Mouse (Mus musculus): ENCODE results near the gene Unk. TPM values are rescaled to one million over a fixed set of nuclear protein-coding genes. Genes with fewer than 3 reads are reported as not detected.
A peak's percentile ranks its signal among the peaks of the same experiment; 100 is the strongest.

Unk gene
- polyA plus RNA-seq, 1 experiment from 2014 or later, result 8.3 TPM

- TF ChIP-seq EP300 (optimal IDR thresholded peaks at IDR 0.05) (no peak), CTCF (IDR thresholded peaks at IDR 0.05; ENCODE audit: low read depth) (peak; percentile 18; the same call in 1 of the 2 replicates)
- H3K36me3 ChIP-seq (ENCODE audit: control insufficient read depth, insufficient read depth, low read length), result 0 out of 2 replicates have a peak, but pooled peaks cover 2% of the 10 kb centered on the region
- H3K9me3 ChIP-seq (ENCODE audit: control insufficient read depth, low read length), result no peaks in the 10 kb centered on the region
- ATAC-seq (ENCODE audit: low FRiP score, low TSS enrichment), result no peak
- peaks cover 46% of the 10 kb centered on the region for H3K4me1 ChIP-seq (replicated peaks; ENCODE audit: control insufficient read depth, insufficient read depth)
- H3K9ac ChIP-seq (ENCODE audit: low read length), result peak overlapping the region; percentile 59
- 5% methylated on average over 11 of the region's 11 CpGs for WGBS
- peak overlapping the region; percentile 32 for H3K4me2 ChIP-seq (replicated peaks; ENCODE audit: low read depth)
- peak; percentile 63 for DNase-seq (ENCODE audit: low spot score)
- no peak overlapping the region for H3K4me3 ChIP-seq (ENCODE audit: low read depth, low read length)
- H3K27me3 ChIP-seq (ENCODE audit: control insufficient read depth, insufficient read depth, low read length), result no peaks in the 10 kb centered on the region
- H3K27ac ChIP-seq (replicated peaks), result peak overlapping the region; percentile 95
These were observed 71.8 kb downstream of the Unk start for GRCm38 (mm10) chr11:116101931-116102381.

GRCm38 (mm10) chr11:116102472-116102871 is 72.3 kb downstream of the Unk start:
- Histone ChIP-seq H3K36me3 (ENCODE audit: control insufficient read depth, insufficient read depth, low read length) (0 out of 2 replicates have a peak, but pooled peaks cover 2% of the 10 kb centered on the region), H3K4me3 (ENCODE audit: low read depth, low read length) (no peak overlapping the region), H3K27me3 (ENCODE audit: control insufficient read depth, insufficient read depth, low read length) (no peaks in the 10 kb centered on the region), H3K4me2 (replicated peaks; ENCODE audit: low read depth) (peak overlapping the region; percentile 32; the same call in 1 of the 2 replicates), H3K9ac (ENCODE audit: low read length) (peak overlapping the region; percentile 59; the same call in 1 of the 2 replicates), H3K9me3 (ENCODE audit: control insufficient read depth, low read length) (no peaks in the 10 kb centered on the region), H3K27ac (replicated peaks) (peak overlapping the region; percentile 95), H3K4me1 (replicated peaks; ENCODE audit: control insufficient read depth, insufficient read depth) (peaks cover 51% of the 10 kb centered on the region)
- DNase-seq (ENCODE audit: low spot score), result no peak
- TF ChIP-seq CTCF (IDR thresholded peaks at IDR 0.05; ENCODE audit: low read depth), result no peak
- no peak for TF ChIP-seq EP300 (optimal IDR thresholded peaks at IDR 0.05)
- ATAC-seq (ENCODE audit: low FRiP score, low TSS enrichment), result no peak
- WGBS, result 34% methylated on average over 3 of the region's 4 CpGs

- no peaks in the 10 kb centered on the region for H3K27me3 ChIP-seq (ENCODE audit: control insufficient read depth, insufficient read depth, low read length)
- ATAC-seq (ENCODE audit: low FRiP score, low TSS enrichment) (no peak), DNase-seq (ENCODE audit: low spot score) (no peak)
- H3K36me3 ChIP-seq (ENCODE audit: control insufficient read depth, insufficient read depth, low read length), result 0 out of 2 replicates have a peak, but pooled peaks cover 2% of the 10 kb centered on the region
- H3K4me2 ChIP-seq (replicated peaks; ENCODE audit: low read depth), result 0 out of 2 replicates have a peak overlapping the region, but pooled peaks have one; percentile 11
- H3K4me3 ChIP-seq (ENCODE audit: low read depth, low read length), result no peak overlapping the region
- peak overlapping the region; percentile 79 for H3K27ac ChIP-seq (replicated peaks)
- TF ChIP-seq EP300 (optimal IDR thresholded peaks at IDR 0.05) (no peak), CTCF (IDR thresholded peaks at IDR 0.05; ENCODE audit: low read depth) (no peak)
- H3K9me3 ChIP-seq (ENCODE audit: control insufficient read depth, low read length), result no peaks in the 10 kb centered on the region
- 38% methylated on average over 10 of the region's 12 CpGs for WGBS
- no peak overlapping the region for H3K9ac ChIP-seq (ENCODE audit: low read length)
- peaks cover 57% of the 10 kb centered on the region for H3K4me1 ChIP-seq (replicated peaks; ENCODE audit: control insufficient read depth, insufficient read depth)
These were observed 73.5 kb downstream of the Unk start for GRCm38 (mm10) chr11:116103572-116103971.

- DNase-seq (ENCODE audit: low spot score) (peak; percentile 90), ATAC-seq (ENCODE audit: low FRiP score, low TSS enrichment) (peak; percentile 86)
- H3K9me3 ChIP-seq (ENCODE audit: control insufficient read depth, low read length), result no peaks in the 10 kb centered on the region
- peaks cover 55% of the 10 kb centered on the region for H3K4me1 ChIP-seq (replicated peaks; ENCODE audit: control insufficient read depth, insufficient read depth)
- H3K27ac ChIP-seq (replicated peaks), result peak overlapping the region; percentile 91
- H3K36me3 ChIP-seq (ENCODE audit: control insufficient read depth, insufficient read depth, low read length), result 0 out of 2 replicates have a peak, but pooled peaks cover 2% of the 10 kb centered on the region
- WGBS, result 22% methylated on average over 14 of the region's 14 CpGs
- H3K27me3 ChIP-seq (ENCODE audit: control insufficient read depth, insufficient read depth, low read length), result no peaks in the 10 kb centered on the region
- TF ChIP-seq EP300 (optimal IDR thresholded peaks at IDR 0.05), result peak; percentile 68
- TF ChIP-seq CTCF (IDR thresholded peaks at IDR 0.05; ENCODE audit: low read depth), result no peak
- H3K4me2 ChIP-seq (replicated peaks; ENCODE audit: low read depth), result no peak overlapping the region; the same call in 1 of the 2 replicates
- 0 out of 2 replicates have a peak overlapping the region, but pooled peaks have one; percentile 31 for H3K9ac ChIP-seq (ENCODE audit: low read length)
- no peak overlapping the region for H3K4me3 ChIP-seq (ENCODE audit: low read depth, low read length)
These were observed 74.0 kb downstream of the Unk start for GRCm38 (mm10) chr11:116104006-116104646.

- Histone ChIP-seq H3K27ac (replicated peaks) (peak overlapping the region; percentile 91), H3K36me3 (ENCODE audit: control insufficient read depth, insufficient read depth, low read length) (0 out of 2 replicates have a peak, but pooled peaks cover 2% of the 10 kb centered on the region), H3K9ac (ENCODE audit: low read length) (no peak overlapping the region), H3K27me3 (ENCODE audit: control insufficient read depth, insufficient read depth, low read length) (no peaks in the 10 kb centered on the region), H3K9me3 (ENCODE audit: control insufficient read depth, low read length) (no peaks in the 10 kb centered on the region), H3K4me2 (replicated peaks; ENCODE audit: low read depth) (no peak overlapping the region), H3K4me1 (replicated peaks; ENCODE audit: control insufficient read depth, insufficient read depth) (peaks cover 52% of the 10 kb centered on the region), H3K4me3 (ENCODE audit: low read depth, low read length) (no peak overlapping the region)
- ATAC-seq (ENCODE audit: low FRiP score, low TSS enrichment) (no peak), DNase-seq (ENCODE audit: low spot score) (no peak)
- 78% methylated on average over 2 of the region's 2 CpGs for WGBS
- TF ChIP-seq EP300 (optimal IDR thresholded peaks at IDR 0.05) (no peak), CTCF (IDR thresholded peaks at IDR 0.05; ENCODE audit: low read depth) (no peak)
These were observed 74.9 kb downstream of the Unk start for GRCm38 (mm10) chr11:116105065-116105464.

All from stomach, postnatal 0 days (tissue).